Mouse (Mus musculus): ENCODE results near the gene Gpr107.

The Gpr107 gene

GRCm38 (mm10) chr2:31204677-31205076 lies 52.6 kb downstream of the Gpr107 start:
- DNase-seq: no peak

- no peak for DNase-seq
Measured at GRCm38 (mm10) chr2:31206211-31206610, 54.1 kb downstream of the Gpr107 start.

GRCm38 (mm10) chr2:31206882-31207281 lies 54.8 kb downstream of the Gpr107 start:
- DNase-seq: no peak

GRCm38 (mm10) chr2:31208544-31209142 lies 56.5 kb downstream of the Gpr107 start:
- no peak for DNase-seq

- DNase-seq: no peak
Measured at GRCm38 (mm10) chr2:31209525-31209924, 57.4 kb downstream of the Gpr107 start.

GRCm38 (mm10) chr2:31210144-31210847 lies 58.2 kb downstream of the Gpr107 start:
- DNase-seq: no peak

GRCm38 (mm10) chr2:31211204-31211603 lies 59.1 kb downstream of the Gpr107 start:
- no peak for DNase-seq

- no peak for DNase-seq
Measured at GRCm38 (mm10) chr2:31214211-31214796, 62.2 kb downstream of the Gpr107 start.

GRCm38 (mm10) chr2:31218611-31219010 lies 66.5 kb downstream of the Gpr107 start:
- no peak for DNase-seq

- no peak for DNase-seq
Measured at GRCm38 (mm10) chr2:31219470-31219869, 67.4 kb downstream of the Gpr107 start.

GRCm38 (mm10) chr2:31220844-31221243 lies 68.7 kb downstream of the Gpr107 start:
- no peak for DNase-seq

- DNase-seq: no peak
Measured at GRCm38 (mm10) chr2:31221582-31221981, 69.5 kb downstream of the Gpr107 start.

GRCm38 (mm10) chr2:31228768-31229311 lies 76.7 kb downstream of the Gpr107 start:
- no peak for DNase-seq

- peak; percentile 37 to 44 for DNase-seq
Measured at GRCm38 (mm10) chr2:31239203-31239696, 87.1 kb downstream of the Gpr107 start.

- DNase-seq: no peak
Measured at GRCm38 (mm10) chr2:31239833-31240232, 87.7 kb downstream of the Gpr107 start.

GRCm38 (mm10) chr2:31241639-31242038 lies 89.5 kb downstream of the Gpr107 start:
- no peak for DNase-seq

GRCm38 (mm10) chr2:31244216-31244615 lies 92.1 kb downstream of the Gpr107 start:
- no peak for DNase-seq

- no peak for DNase-seq
Measured at GRCm38 (mm10) chr2:31245051-31245450, 92.9 kb downstream of the Gpr107 start.

GRCm38 (mm10) chr2:31245491-31246141 lies 93.5 kb downstream of the Gpr107 start, which contains the start of gene Ncs1:
Gene Ncs1 (plus strand): TSS chr2:31245823.
- peak in 1 of 2 experiments; percentile 52 for DNase-seq

GRCm38 (mm10) chr2:31246251-31246971 lies 94.3 kb downstream of the Gpr107 start:
- DNase-seq: no peak

GRCm38 (mm10) chr2:31248856-31249255 lies 96.7 kb downstream of the Gpr107 start:
- no peak for DNase-seq

- no peak for DNase-seq
Measured at GRCm38 (mm10) chr2:31252167-31252566, 100.1 kb downstream of the Gpr107 start.

Measured in spleen, adult 18-20 months (tissue).